Mouse (Mus musculus) limb, embryonic 14.5 days (tissue): ENCODE results near the gene Gm20388. TPM values are rescaled to one million over a fixed set of nuclear protein-coding genes. Genes with fewer than 3 reads are reported as not detected.
A peak's percentile ranks its signal among the peaks of the same experiment; 100 is the strongest.

Source experiments
- ATAC-seq: fragments of 200-750 bp; cut with Nextera tagmentation; 2 replicates; pipeline ENCODE4 v1.8.0; 2017; ENCODE audit warnings: low read depth, moderate number of reproducible peaks, moderate TSS enrichment; ENCODE audit not compliant: low FRiP score
- DNase-seq: peaks from one replicate; pipeline ENCODE4 v3.0.0-alpha.2; 2015; ENCODE audit warnings: low spot score
- H3K27ac ChIP-seq: fragments of 300-500 bp; sonication (generic); replicated peaks from 2 replicates; pipeline ENCODE4 v1.5.1; 2014; ENCODE audit warnings: low read depth, mild to moderate bottlenecking, low read length, moderate library complexity, mixed read lengths
- H3K27me3 ChIP-seq: fragments of 300-500 bp; sonication (generic); 2 replicates; pipeline ENCODE4 v1.6.1; 2014; ENCODE audit warnings: low read length, mixed read lengths; ENCODE audit not compliant: control insufficient read depth, insufficient read depth
- H3K36me3 ChIP-seq: fragments of 300-500 bp; sonication (generic); 2 replicates; pipeline ENCODE4 v1.6.1; 2014; ENCODE audit warnings: mild to moderate bottlenecking, low read length, moderate library complexity, mixed read lengths; ENCODE audit not compliant: control insufficient read depth, insufficient read depth
- H3K4me1 ChIP-seq: fragments of 300-500 bp; sonication (generic); 2 replicates; pipeline ENCODE4 v1.6.1; 2014; ENCODE audit warnings: antibody characterized with exemption, low read length, mixed read lengths; ENCODE audit not compliant: control insufficient read depth, insufficient read depth
- H3K4me2 ChIP-seq: fragments of 300-500 bp; sonication (generic); replicated peaks from 2 replicates; pipeline ENCODE4 v1.6.1; 2014; ENCODE audit warnings: low read depth, mild to moderate bottlenecking, low read length, moderate library complexity; ENCODE audit not compliant: severe bottlenecking
- H3K4me3 ChIP-seq: fragments of 300-500 bp; sonication (generic); replicated peaks from 2 replicates; pipeline ENCODE4 v1.5.1; 2014; ENCODE audit warnings: low read length
- H3K9ac ChIP-seq: fragments of 300-500 bp; sonication (generic); 2 replicates; pipeline ENCODE4 v1.6.1; 2014; ENCODE audit warnings: mild to moderate bottlenecking, low read depth, low read length, moderate library complexity; ENCODE audit not compliant: severe bottlenecking
- H3K9me3 ChIP-seq: fragments of 300-500 bp; sonication (generic); 2 replicates; pipeline ENCODE4 v1.6.1; 2016; ENCODE audit warnings: low read length; ENCODE audit not compliant: control insufficient read depth
- POLR2A ChIP-seq: fragments of 200-500 bp; IDR thresholded peaks from 2 replicates; pipeline ENCODE4 v1.8.0; 2012; ENCODE audit warnings: inconsistent platforms, mild to moderate bottlenecking, moderate library complexity, borderline replicate concordance; ENCODE audit not compliant: insufficient read depth, insufficient read length; ENCODE audit errors: extremely low read depth
- WGBS: fragments of 180-500 bp; shearing (Covaris S2); extraction: QIAGEN DNeasy Blood & Tissue Kit; methylation state at CpG from one replicate; pipeline ENCODE4 v1.1.7; 2014; 5-methylcytosine and 5-hydroxymethylcytosine counted together
- polyA plus RNA-seq, 2 experiments: library from polyadenylated mRNA; depleted of rRNA in 1 of 2; stranded (reverse) in 1 of 2; unstranded in 1 of 2; fragments of >200 nt; fragmentation: Nextera tagmentation in 1 of 2; extraction: Ambion mirVana in 1 of 2; gene quantifications; 2 replicates each; pipeline versions ENCODE4 v1.2.1 to v1.2.3; 2012 to 2014

Gm20388 gene
- polyA plus RNA-seq, 2 experiments: 1.9 to 49.9 TPM

- no peaks in the 10 kb centered on the region for H3K9me3 ChIP-seq
- no peak for DNase-seq
- H3K4me3 ChIP-seq: no peak overlapping the region
- H3K27ac ChIP-seq: no peak overlapping the region
- H3K9ac ChIP-seq: no peak overlapping the region
- 13% methylated on average over 13 of the region's 13 CpGs for WGBS
- TF ChIP-seq POLR2A: no peak
- H3K27me3 ChIP-seq: no peaks in the 10 kb centered on the region
- H3K4me2 ChIP-seq: 0 out of 2 replicates have a peak overlapping the region, but pooled peaks have one; percentile 11
- no peaks in the 10 kb centered on the region for H3K36me3 ChIP-seq
- peaks cover 6% of the 10 kb centered on the region for H3K4me1 ChIP-seq
- ATAC-seq: no peak
Observed at GRCm38 (mm10) chr8:121342931-121343330, 1432.3 kb downstream of the Gm20388 start.

- H3K36me3 ChIP-seq: no peaks in the 10 kb centered on the region
- no peaks in the 10 kb centered on the region for H3K9me3 ChIP-seq
- no peak for DNase-seq
- no peak overlapping the region for H3K4me3 ChIP-seq
- H3K27ac ChIP-seq: no peak overlapping the region
- TF ChIP-seq POLR2A: no peak
- H3K9ac ChIP-seq: no peak overlapping the region
- 94% methylated on average over 9 of the region's 9 CpGs for WGBS
- no peak for ATAC-seq
- peaks cover 6% of the 10 kb centered on the region for H3K4me1 ChIP-seq
- H3K4me2 ChIP-seq: no peak overlapping the region
- no peaks in the 10 kb centered on the region for H3K27me3 ChIP-seq
Observed at GRCm38 (mm10) chr8:121344486-121344885, 1433.8 kb downstream of the Gm20388 start.

- H3K36me3 ChIP-seq: no peaks in the 10 kb centered on the region
Observed at GRCm38 (mm10) chr8:121346175-121346574, 1435.5 kb downstream of the Gm20388 start.

GRCm38 (mm10) chr8:121346862-121347261 is 1436.2 kb downstream of the Gm20388 start:
- no peak for TF ChIP-seq POLR2A
- H3K27ac ChIP-seq: no peak overlapping the region
- H3K9me3 ChIP-seq: no peaks in the 10 kb centered on the region
- WGBS: 46% methylated on average over 9 of the region's 9 CpGs
- no peak overlapping the region for H3K4me3 ChIP-seq
- no peaks in the 10 kb centered on the region for H3K36me3 ChIP-seq
- DNase-seq (peak; percentile 11), ATAC-seq (0 out of 2 replicates have a peak, but pooled peaks have one; percentile 14)
- H3K4me1 ChIP-seq: peaks cover 6% of the 10 kb centered on the region
- H3K4me2 ChIP-seq: no peak overlapping the region
- no peaks in the 10 kb centered on the region for H3K27me3 ChIP-seq
- no peak overlapping the region for H3K9ac ChIP-seq

More at GRCm38 (mm10) chr8:121346175-121346574, 1435.5 kb downstream of the Gm20388 start:
- 67% methylated on average over 13 of the region's 13 CpGs for WGBS
- no peak for TF ChIP-seq POLR2A
- Histone ChIP-seq H3K4me1 (peaks cover 6% of the 10 kb centered on the region), H3K27ac (no peak overlapping the region), H3K4me2 (no peak overlapping the region), H3K9ac (no peak overlapping the region), H3K4me3 (no peak overlapping the region), H3K27me3 (no peaks in the 10 kb centered on the region), H3K9me3 (no peaks in the 10 kb centered on the region)
- no peak for DNase-seq
- ATAC-seq: no peak

GRCm38 (mm10) chr8:121348998-121349397 is 1438.4 kb downstream of the Gm20388 start:
- Histone ChIP-seq H3K4me3 (no peak overlapping the region), H3K9me3 (no peaks in the 10 kb centered on the region), H3K36me3 (no peaks in the 10 kb centered on the region), H3K27me3 (no peaks in the 10 kb centered on the region), H3K4me2 (no peak overlapping the region), H3K9ac (no peak overlapping the region), H3K27ac (no peak overlapping the region), H3K4me1 (no peaks in the 10 kb centered on the region)
- WGBS: 26% methylated on average over 4 of the region's 4 CpGs
- no peak for ATAC-seq
- no peak for DNase-seq
- no peak for TF ChIP-seq POLR2A

GRCm38 (mm10) chr8:121350803-121351202 is 1440.2 kb downstream of the Gm20388 start:
- Histone ChIP-seq H3K36me3 (no peaks in the 10 kb centered on the region), H3K4me1 (no peaks in the 10 kb centered on the region), H3K27me3 (no peaks in the 10 kb centered on the region), H3K4me2 (no peak overlapping the region), H3K27ac (no peak overlapping the region), H3K4me3 (no peak overlapping the region), H3K9me3 (no peaks in the 10 kb centered on the region), H3K9ac (no peak overlapping the region)
- ATAC-seq: no peak
- no peak for DNase-seq
- WGBS: 67% methylated on average over 9 of the region's 9 CpGs
- no peak for TF ChIP-seq POLR2A
